Mouse (Mus musculus): ENCODE measurements around the gene 4930572O03Rik. TPM values are rescaled to one million over a fixed set of nuclear protein-coding genes. Genes with fewer than 3 reads are reported as not detected.
"Not testable (repeated sequence)": the region's sequence is repeated elsewhere in the genome, so short reads cannot be mapped to it uniquely, and the experiment has no call there.

The 4930572O03Rik gene
- polyA plus RNA-seq, 1 experiment from 2014 or later, result not detected

GRCm38 (mm10) chr5:15679980-15680949, 23.4 kb upstream of the 4930572O03Rik start:
- H3K4me3 ChIP-seq (ENCODE audit: low read depth, low read length); H3K4me2 ChIP-seq (replicated peaks; ENCODE audit: low read depth, low read length); H3K9ac ChIP-seq (ENCODE audit: low read depth, low read length); H3K27ac ChIP-seq (ENCODE audit: low read depth, low read length); H3K9me3 ChIP-seq (ENCODE audit: control insufficient read depth, low read length); H3K36me3 ChIP-seq (ENCODE audit: control insufficient read depth, insufficient read depth, low read length); H3K4me1 ChIP-seq (replicated peaks; ENCODE audit: control insufficient read depth, insufficient read depth, low read length); H3K27me3 ChIP-seq (ENCODE audit: control insufficient read depth, insufficient read depth, low read length): not testable (repeated sequence)
- peak; percentile 91 for ATAC-seq (ENCODE audit: low FRiP score)
- 70% methylated on average over 13 of the region's 13 CpGs for WGBS
- DNase-seq (ENCODE audit: low spot score), result peak; percentile 16

- 75% methylated on average over 2 of the region's 2 CpGs for WGBS
- not testable (repeated sequence) for DNase-seq (ENCODE audit: low spot score); H3K27ac ChIP-seq (ENCODE audit: low read depth, low read length); H3K4me2 ChIP-seq (replicated peaks; ENCODE audit: low read depth, low read length); H3K27me3 ChIP-seq (ENCODE audit: control insufficient read depth, insufficient read depth, low read length); H3K4me1 ChIP-seq (replicated peaks; ENCODE audit: control insufficient read depth, insufficient read depth, low read length); ATAC-seq (ENCODE audit: low FRiP score); H3K9ac ChIP-seq (ENCODE audit: low read depth, low read length); H3K36me3 ChIP-seq (ENCODE audit: control insufficient read depth, insufficient read depth, low read length); H3K4me3 ChIP-seq (ENCODE audit: low read depth, low read length); H3K9me3 ChIP-seq (ENCODE audit: control insufficient read depth, low read length)
Measured at GRCm38 (mm10) chr5:15678907-15679306, 22.0 kb upstream of the 4930572O03Rik start.

GRCm38 (mm10) chr5:15677750-15678149, 20.9 kb upstream of the 4930572O03Rik start:
- H3K9me3 ChIP-seq (ENCODE audit: control insufficient read depth, low read length); H3K4me3 ChIP-seq (ENCODE audit: low read depth, low read length); H3K4me2 ChIP-seq (replicated peaks; ENCODE audit: low read depth, low read length); DNase-seq (ENCODE audit: low spot score); H3K27ac ChIP-seq (ENCODE audit: low read depth, low read length); H3K9ac ChIP-seq (ENCODE audit: low read depth, low read length); H3K4me1 ChIP-seq (replicated peaks; ENCODE audit: control insufficient read depth, insufficient read depth, low read length); H3K36me3 ChIP-seq (ENCODE audit: control insufficient read depth, insufficient read depth, low read length); H3K27me3 ChIP-seq (ENCODE audit: control insufficient read depth, insufficient read depth, low read length): not testable (repeated sequence)
- peak; percentile 74 for ATAC-seq (ENCODE audit: low FRiP score)
- 89% methylated on average over 2 of the region's 4 CpGs for WGBS

GRCm38 (mm10) chr5:15674429-15675244, 17.8 kb upstream of the 4930572O03Rik start:
- H3K9ac ChIP-seq (ENCODE audit: low read depth, low read length); DNase-seq (ENCODE audit: low spot score); H3K4me3 ChIP-seq (ENCODE audit: low read depth, low read length): not testable (repeated sequence)

DNA sequence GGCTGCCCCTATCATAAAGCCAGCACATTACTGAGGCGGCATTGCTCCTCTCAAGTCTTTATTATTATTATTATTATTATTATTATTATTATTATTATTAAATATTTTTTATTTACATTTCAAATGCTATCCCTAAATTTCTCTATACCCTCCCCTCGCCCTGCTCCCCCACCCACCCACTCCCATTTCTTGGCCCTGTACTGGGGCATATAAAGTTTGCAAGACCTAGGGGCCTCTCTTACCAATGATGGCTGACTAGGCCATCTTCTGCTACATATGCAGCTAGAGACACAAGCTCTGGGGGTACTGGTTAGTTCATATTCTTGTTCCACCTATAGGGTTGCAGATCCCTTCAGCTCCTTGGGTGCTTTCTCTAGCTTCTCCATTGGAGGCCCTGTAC, 17.1 kb upstream of the 4930572O03Rik start:
- H3K4me1 ChIP-seq (replicated peaks; ENCODE audit: control insufficient read depth, insufficient read depth, low read length); H3K4me3 ChIP-seq (ENCODE audit: low read depth, low read length); H3K9ac ChIP-seq (ENCODE audit: low read depth, low read length); H3K27me3 ChIP-seq (ENCODE audit: control insufficient read depth, insufficient read depth, low read length); ATAC-seq (ENCODE audit: low FRiP score); H3K36me3 ChIP-seq (ENCODE audit: control insufficient read depth, insufficient read depth, low read length); H3K27ac ChIP-seq (ENCODE audit: low read depth, low read length); DNase-seq (ENCODE audit: low spot score); H3K9me3 ChIP-seq (ENCODE audit: control insufficient read depth, low read length); H3K4me2 ChIP-seq (replicated peaks; ENCODE audit: low read depth, low read length): not testable (repeated sequence)
- WGBS, result 72% methylated on average over 2 of the region's 2 CpGs

More at GRCm38 (mm10) chr5:15674429-15675244, 17.8 kb upstream of the 4930572O03Rik start:
- not testable (repeated sequence) for H3K36me3 ChIP-seq (ENCODE audit: control insufficient read depth, insufficient read depth, low read length); H3K27ac ChIP-seq (ENCODE audit: low read depth, low read length); H3K27me3 ChIP-seq (ENCODE audit: control insufficient read depth, insufficient read depth, low read length); H3K9me3 ChIP-seq (ENCODE audit: control insufficient read depth, low read length); H3K4me2 ChIP-seq (replicated peaks; ENCODE audit: low read depth, low read length); H3K4me1 ChIP-seq (replicated peaks; ENCODE audit: control insufficient read depth, insufficient read depth, low read length)
- WGBS, result 92% methylated on average over 5 of the region's 8 CpGs
- peak; percentile 87 for ATAC-seq (ENCODE audit: low FRiP score)

- DNase-seq (ENCODE audit: low spot score); H3K27me3 ChIP-seq (ENCODE audit: control insufficient read depth, insufficient read depth, low read length); H3K36me3 ChIP-seq (ENCODE audit: control insufficient read depth, insufficient read depth, low read length); H3K9me3 ChIP-seq (ENCODE audit: control insufficient read depth, low read length); H3K4me1 ChIP-seq (replicated peaks; ENCODE audit: control insufficient read depth, insufficient read depth, low read length); H3K27ac ChIP-seq (ENCODE audit: low read depth, low read length); H3K4me2 ChIP-seq (replicated peaks; ENCODE audit: low read depth, low read length); H3K9ac ChIP-seq (ENCODE audit: low read depth, low read length); H3K4me3 ChIP-seq (ENCODE audit: low read depth, low read length): not testable (repeated sequence)
- 86% methylated on average over 7 of the region's 18 CpGs for WGBS
- peak; percentile 56 for ATAC-seq (ENCODE audit: low FRiP score)
Measured at GRCm38 (mm10) chr5:15670789-15671188, 13.9 kb upstream of the 4930572O03Rik start.

DNA sequence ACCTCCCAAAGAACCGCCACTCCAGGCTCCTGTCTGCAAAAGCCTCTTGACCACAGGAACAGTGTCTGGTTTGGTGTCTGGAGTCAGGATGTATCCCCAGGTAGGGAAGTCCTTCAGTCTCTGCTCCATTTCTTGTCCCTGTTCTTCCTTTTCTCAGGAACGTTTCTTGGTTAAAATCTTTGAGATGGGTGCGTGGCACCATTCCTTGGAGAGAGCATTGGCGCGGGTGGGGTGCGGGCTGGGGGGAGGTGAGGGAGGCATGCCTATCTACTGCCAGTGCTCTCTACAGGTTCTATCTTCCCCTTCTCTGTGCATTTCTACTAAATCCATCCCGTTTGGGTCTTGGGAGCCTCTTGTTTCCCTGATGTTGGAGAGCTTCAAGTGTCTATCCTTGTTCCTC, 7.0 kb upstream of the 4930572O03Rik start:
- WGBS, result 76% methylated on average over 7 of the region's 7 CpGs
- H3K36me3 ChIP-seq (ENCODE audit: control insufficient read depth, insufficient read depth, low read length); H3K27ac ChIP-seq (ENCODE audit: low read depth, low read length); H3K4me3 ChIP-seq (ENCODE audit: low read depth, low read length); DNase-seq (ENCODE audit: low spot score); H3K27me3 ChIP-seq (ENCODE audit: control insufficient read depth, insufficient read depth, low read length); H3K4me2 ChIP-seq (replicated peaks; ENCODE audit: low read depth, low read length); ATAC-seq (ENCODE audit: low FRiP score); H3K9me3 ChIP-seq (ENCODE audit: control insufficient read depth, low read length); H3K4me1 ChIP-seq (replicated peaks; ENCODE audit: control insufficient read depth, insufficient read depth, low read length); H3K9ac ChIP-seq (ENCODE audit: low read depth, low read length): not testable (repeated sequence)

GRCm38 (mm10) chr5:15652334-15652733, 4.5 kb downstream of the 4930572O03Rik start:
- not testable (repeated sequence) for H3K36me3 ChIP-seq (ENCODE audit: control insufficient read depth, insufficient read depth, low read length); H3K4me2 ChIP-seq (replicated peaks; ENCODE audit: low read depth, low read length); H3K4me1 ChIP-seq (replicated peaks; ENCODE audit: control insufficient read depth, insufficient read depth, low read length); DNase-seq (ENCODE audit: low spot score); ATAC-seq (ENCODE audit: low FRiP score); H3K27me3 ChIP-seq (ENCODE audit: control insufficient read depth, insufficient read depth, low read length); H3K9me3 ChIP-seq (ENCODE audit: control insufficient read depth, low read length); H3K9ac ChIP-seq (ENCODE audit: low read depth, low read length); H3K27ac ChIP-seq (ENCODE audit: low read depth, low read length); H3K4me3 ChIP-seq (ENCODE audit: low read depth, low read length)
- WGBS, result 68% methylated on average over 2 of the region's 2 CpGs
